Mouse (Mus musculus) right cerebral cortex, postnatal 36 days (tissue): Measurements from ENCODE around the gene Ankrd36.
"Not testable (repeated sequence)": the region's sequence is repeated elsewhere in the genome, so short reads cannot be mapped to it uniquely, and the experiment has no call there.

Source experiments
- DNase-seq, 2 experiments: peaks; one replicate each; pipeline ENCODE4 v3.0.0; 2022; ENCODE audit warnings: low spot score in 2 of 2, mixed read lengths in 1 of 2

Ankrd36 gene

DNA sequence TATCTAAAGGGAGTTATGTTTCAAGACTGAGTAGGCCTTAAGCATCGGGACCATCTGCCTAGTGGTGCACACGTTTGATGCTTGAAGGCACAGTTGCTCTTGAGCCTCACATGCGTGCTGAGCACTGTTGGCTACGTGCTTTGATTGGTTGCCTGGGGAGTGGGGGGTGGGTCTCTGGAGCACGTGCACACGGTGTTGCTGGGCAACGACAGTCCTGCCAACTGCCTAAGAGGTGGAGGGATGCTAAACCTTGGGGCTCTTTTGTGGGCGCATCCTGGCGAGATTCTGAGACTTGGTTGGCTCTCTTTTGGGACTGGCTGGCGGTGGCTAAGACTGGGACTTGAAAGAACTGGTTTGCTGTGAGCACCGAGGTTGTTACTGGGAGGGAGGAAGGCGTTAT is at the start of gene Ankrd36:
Gene Ankrd36, plus strand, starts transcription at position 211 of the 400 bp plus-strand sequence.
- no peak for DNase-seq

DNA sequence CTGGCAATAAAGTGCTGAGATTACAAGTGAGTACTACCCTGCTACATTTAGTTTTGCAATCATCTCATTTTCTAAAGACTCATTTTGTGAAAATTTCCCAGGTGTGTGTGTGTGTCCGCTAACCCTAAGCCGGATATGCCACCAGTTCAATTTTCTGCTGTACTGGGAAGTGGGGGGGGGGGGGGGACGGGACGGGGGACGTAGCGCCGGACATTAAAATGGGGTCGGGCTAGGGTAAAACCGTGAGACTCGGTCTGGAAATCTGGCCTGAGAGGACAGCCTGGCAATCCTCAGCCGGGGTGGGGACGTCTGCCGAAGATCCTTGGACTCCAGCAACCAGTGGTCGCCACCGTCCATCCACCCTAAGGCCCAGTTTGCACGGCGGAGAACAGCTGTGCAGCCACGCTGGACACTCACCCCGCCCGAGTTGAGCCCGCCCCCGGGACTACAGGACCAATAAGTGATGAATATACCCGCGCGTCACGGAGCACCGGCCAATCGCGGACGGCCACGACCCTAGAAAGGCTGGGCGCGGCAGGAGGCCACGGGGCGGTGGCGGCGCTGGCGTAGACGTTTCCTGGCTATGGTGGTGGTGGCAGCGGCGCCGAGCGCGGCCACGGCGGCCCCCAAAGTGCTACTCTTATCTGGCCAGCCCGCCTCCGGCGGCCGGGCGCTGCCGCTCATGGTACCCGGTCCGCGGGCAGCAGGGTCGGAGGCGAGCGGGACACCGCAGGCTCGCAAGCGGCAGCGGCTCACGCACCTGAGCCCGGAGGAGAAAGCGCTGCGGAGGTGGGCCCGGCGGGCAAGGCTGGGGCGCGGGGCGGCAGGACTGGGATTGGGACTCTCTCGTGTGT is 48.8 kb upstream of the Ankrd36 start, which contains the start of gene Xbp1:
Gene Xbp1, plus strand, starts transcription at position 248 of the 854 bp plus-strand sequence.
- peak; percentile 97 to 98 for DNase-seq

GRCm38 (mm10) chr11:5521266-5521515 is 48.3 kb upstream of the Ankrd36 start:
- no peak for DNase-seq

DNA sequence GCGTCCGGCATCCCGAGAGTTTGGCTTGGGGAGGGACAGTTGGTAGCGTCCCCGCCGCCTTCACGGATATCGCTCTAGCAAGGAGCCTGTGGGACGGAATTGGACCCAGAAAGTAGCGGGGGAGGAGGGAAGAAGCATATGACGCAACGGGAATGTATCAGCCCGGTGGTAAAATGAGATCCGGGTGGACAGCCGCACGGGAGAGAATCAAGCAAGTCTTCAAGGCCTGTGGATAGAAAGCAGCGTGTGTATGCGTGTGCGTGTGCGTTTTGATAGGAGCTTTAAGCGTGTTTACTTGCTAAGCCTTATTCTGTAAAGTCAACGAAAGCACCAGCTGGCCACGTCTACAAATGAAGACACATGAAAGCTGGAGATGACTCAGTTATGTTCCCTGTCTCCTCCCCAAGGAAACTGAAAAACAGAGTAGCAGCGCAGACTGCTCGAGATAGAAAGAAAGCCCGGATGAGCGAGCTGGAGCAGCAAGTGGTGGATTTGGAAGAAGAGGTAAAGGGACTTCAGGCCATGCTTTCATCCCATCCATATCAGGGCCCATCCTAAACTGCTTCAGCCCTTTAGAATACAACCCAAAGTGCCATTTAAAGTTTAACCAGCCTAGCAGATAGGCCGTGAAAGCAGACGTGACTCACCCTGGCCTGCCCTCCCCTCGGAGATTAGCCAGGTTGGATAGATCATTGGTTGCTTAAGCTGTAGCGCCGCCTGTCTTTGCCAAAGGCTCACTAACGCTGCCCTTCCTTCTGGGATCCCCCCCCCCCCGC is 47.8 kb upstream of the Ankrd36 start:
- peak; percentile 70 to 74 for DNase-seq

DNA sequence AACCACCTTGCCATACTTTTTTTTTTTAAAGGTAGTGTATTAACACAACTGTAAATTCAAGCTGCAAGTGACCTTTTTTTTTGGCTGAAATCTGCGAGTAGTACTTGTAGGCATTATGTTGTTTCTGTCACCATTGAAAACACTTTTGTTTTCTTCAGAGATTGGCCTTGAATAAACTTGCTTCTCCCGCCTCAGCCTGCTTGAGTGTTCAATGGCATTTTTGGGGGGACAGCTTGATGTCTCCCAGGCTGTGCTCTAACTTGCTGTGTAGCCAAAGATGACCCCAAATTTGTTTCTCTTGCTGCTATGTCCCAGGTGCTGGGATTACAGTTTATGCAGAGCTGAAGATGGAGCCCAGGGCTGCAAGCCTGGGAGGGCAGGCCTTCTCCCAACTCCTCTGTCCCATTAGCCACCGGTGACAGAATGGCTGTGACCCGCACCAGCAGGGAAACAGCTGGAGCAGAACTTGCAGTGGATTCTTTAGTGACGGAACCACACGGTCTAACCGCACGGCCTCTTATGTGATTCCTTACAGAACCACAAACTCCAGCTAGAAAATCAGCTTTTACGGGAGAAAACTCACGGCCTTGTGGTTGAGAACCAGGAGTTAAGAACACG is 46.6 kb upstream of the Ankrd36 start:
- DNase-seq, result no peak

DNA sequence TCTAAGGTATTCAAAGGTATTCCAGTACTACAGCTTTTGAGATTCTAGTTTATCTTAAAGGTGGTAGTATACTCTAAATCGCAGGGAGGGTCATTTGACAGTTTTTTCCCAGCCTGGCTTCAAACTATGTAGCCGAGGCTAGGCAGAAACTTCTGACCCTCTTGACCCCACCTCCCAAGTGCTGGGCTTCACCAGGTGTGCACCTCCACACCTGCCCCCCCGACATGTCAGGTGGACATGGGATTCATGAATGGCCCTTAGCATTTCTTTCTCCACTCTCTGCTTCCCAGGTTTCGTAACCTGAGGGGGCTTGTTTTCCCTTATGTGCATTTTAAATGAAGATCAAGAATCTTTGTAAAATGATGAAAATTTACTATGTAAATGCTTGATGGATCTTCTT is 44.1 kb upstream of the Ankrd36 start:
- DNase-seq, result no peak

DNA sequence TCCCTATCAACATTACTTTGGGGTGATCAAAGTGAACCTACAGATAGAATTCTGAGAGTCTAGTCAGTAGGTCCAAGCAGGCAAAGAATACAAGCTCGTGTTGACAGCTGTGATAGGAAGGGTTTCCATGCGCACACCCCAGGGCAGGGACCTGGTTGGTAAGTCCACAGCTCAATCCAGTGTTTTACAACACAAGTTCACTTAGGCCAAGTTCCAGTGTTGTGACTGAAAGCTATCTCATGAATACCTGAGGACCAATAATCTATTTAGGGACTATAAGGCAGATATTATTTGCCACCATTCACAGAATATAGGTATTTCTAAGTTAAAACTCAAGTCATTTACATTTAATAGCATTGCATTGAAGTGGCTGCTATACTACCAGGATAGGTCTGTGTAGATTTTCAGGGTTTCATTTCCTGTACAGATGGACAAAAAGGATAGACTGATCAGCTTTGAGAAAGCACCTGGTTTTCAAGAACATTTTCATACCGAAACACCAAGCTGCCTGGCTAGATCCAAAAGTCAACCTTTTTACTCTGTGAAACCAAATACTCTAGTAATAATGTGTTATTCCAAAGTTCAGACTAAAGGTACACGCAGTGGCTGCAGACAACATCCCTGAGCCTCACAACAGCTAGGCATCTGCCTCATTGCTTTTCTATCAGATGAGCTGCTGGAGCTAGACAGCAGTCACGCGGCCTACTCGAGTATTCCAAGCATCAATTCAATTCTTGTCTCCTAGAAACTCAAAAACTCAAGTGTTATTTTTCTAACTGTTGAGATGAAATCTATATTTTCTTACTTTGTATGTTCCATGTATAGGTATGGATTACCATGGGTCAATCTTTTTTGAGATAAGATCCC is 42.7 kb upstream of the Ankrd36 start:
- DNase-seq, result no peak

DNA sequence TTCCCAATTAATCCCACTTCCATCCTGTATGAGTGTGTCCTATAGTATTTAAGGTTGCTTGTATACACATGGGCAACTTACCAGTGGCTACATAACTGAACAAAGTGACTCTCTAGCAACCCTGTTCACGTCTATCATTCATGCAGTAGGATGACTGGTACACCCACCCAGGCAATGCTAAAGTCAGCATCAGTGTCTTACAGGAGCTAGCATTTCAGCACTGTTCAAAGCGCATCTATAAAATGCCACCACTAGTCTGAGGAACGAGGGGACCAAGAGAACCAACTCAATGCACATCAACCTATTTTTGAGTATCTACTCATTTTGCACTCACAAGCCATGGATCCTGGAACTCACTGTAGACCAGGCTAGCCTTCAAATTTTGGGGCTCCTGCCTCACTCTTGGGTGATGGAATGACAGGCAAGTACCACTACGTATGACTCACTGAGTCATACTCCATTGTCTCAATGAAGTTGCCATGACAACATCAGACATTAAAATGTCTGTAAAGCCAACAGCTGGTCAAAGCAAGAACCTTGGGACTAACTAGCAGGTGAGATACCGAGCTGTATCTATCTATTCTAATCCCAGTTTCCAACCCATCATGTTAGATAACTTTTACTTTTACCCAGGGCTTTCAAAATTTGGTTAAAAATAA is 41.5 kb upstream of the Ankrd36 start:
- no peak for DNase-seq

- no peak for DNase-seq
Observed at GRCm38 (mm10) chr11:5528841-5529240, 40.6 kb upstream of the Ankrd36 start.

DNA sequence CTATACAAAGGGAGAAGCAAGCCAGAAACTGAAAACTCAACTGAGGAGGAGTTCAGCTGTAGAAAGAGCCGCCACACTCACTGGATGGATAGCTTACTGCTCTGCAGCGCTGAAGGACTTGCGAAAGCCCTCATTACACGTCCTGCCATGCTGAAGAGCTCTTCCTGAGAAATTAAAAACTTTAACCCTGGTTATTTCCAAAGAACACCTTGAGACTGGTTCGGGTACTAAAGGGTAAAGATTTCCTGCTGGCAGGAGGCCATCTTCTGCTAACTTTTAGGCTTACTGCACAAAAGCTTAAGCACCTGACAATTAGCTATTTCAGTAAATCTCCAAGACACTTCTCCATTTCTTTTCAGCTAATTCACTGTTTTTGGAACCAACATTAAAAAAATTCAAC is 39.3 kb upstream of the Ankrd36 start:
- no peak for DNase-seq

DNA sequence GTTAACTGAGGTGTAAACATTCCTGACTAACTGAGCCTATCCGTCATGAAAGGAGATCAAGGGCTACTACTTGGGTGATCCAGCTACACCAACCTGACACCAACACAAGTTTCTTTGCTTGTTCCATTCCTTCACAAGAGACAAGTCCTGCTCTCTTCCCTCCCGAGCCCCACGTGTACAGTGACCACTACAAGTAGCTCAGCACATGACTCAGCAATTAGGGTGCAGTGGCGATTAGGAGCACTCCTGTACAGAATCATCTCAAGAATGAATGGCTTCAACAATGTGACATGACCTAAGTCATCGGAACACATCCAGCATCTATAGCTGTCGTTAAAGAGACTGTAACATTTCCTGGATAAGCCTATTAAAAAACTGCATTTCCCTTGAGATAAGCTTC is 38.8 kb upstream of the Ankrd36 start:
- no peak for DNase-seq

GRCm38 (mm10) chr11:5533108-5533507 is 36.4 kb upstream of the Ankrd36 start:
- no peak for DNase-seq

- DNase-seq, result not testable (repeated sequence)
Observed at GRCm38 (mm10) chr11:5537454-5537853, 32.0 kb upstream of the Ankrd36 start.

DNA sequence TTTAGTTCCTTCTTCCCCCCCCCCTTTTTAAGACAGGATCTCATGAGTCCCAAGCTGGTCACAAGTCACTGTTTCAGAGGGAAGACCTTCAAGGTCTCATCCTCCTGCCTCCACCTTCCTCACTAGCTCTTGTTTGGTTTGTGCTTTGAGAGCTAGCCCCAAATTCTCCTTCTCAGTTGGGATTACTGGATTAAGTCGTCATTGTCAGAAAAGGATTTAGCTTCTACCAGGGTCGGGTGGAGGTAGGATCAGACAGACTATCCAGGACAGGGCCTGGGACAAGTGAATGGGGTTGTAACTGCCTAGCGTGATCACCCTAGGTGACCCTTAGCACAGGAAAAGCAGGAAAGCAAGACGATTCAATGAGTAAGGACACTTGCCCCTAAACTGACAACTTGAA is 29.2 kb upstream of the Ankrd36 start:
- DNase-seq, result no peak

DNA sequence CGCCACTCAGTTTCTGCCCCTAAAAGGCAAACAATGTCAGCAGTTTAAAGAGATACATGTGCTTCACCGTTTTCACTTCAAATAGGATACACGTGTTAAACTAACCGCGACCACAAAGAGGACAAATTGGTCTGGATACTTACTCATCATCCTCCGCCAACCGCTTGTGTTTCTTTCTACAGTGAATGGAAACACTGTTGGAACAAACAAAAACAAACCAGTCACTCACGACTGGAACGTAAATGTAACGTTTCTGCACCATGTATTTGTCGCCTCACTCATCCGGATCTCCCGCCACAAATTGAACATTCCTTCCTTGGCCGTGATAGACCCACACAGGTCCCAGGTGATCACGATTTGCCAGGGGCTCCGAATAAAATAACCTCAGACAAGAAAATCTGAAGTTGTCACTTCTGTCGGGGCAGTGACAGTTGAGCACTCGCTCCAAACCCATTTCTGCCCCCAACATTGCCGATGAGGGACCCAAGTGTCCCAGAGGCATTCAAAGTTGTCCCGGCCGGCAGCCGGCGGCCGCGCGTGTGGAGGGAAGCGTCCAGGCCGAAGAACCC is 28.2 kb upstream of the Ankrd36 start:
- DNase-seq, result no peak

- DNase-seq, result peak; percentile 82 to 89
Observed at GRCm38 (mm10) chr11:5541799-5542481, 27.5 kb upstream of the Ankrd36 start, which contains the start of gene Ccdc117. Ccdc117 (minus strand) TSS chr11:5542187.

- DNase-seq, result no peak
Observed at GRCm38 (mm10) chr11:5542482-5543185, 26.9 kb upstream of the Ankrd36 start.

- no peak for DNase-seq
Observed at GRCm38 (mm10) chr11:5543281-5543680, 26.2 kb upstream of the Ankrd36 start.

GRCm38 (mm10) chr11:5544709-5545108 is 24.8 kb upstream of the Ankrd36 start:
- not testable (repeated sequence) for DNase-seq
